Mouse (Mus musculus) stomach, postnatal 0 days (tissue): ENCODE results near the gene Lgals4.
A peak's percentile ranks its signal among the peaks of the same experiment; 100 is the strongest.

Experiments
- CTCF ChIP-seq: IDR thresholded peaks from 2 replicates; pipeline ENCODE4 v1.5.1; 2016; ENCODE audit warnings: antibody characterized with exemption, low read depth, mild to moderate bottlenecking, moderate library complexity
- EP300 ChIP-seq: optimal IDR thresholded peaks from 2 replicates; pipeline ENCODE3; 2016; ENCODE audit warnings: antibody characterized with exemption

DNA sequence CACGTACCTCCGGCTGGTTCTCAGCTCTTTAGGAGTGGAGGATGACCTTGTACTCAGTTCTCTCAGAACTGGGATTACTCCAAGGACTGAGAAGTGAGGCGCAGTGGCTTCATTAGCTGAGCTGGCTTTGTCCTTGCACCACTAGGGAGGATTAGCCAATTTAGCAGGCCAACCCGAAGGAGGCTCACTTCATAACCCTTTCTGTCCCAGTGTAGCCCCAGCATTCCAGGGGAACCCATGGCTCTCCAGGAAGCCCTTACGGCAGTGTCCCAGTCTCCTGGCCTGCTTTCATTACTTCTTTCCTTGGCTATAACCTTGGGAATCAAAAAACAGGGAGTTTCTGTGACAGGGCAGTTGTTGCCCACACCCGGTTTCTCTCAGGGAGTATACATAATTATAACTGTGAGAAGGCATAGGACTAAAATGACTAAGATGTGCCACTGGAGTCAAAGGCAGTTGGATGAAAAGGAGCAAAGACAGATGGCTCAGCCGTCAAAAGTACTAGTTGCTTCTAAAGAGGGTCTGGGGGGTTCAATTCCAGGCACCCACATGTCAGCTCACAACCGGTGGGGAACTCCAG, 25.9 kb upstream of the Lgals4 start:
- TF ChIP-seq CTCF (0 out of 2 replicates have a peak, but pooled peaks have one; percentile 15), EP300 (no peak)
